Mouse (Mus musculus) forebrain, embryonic 10.5 days (tissue): ENCODE results near the gene AU022252. TPM values are rescaled to one million over a fixed set of nuclear protein-coding genes. Genes with fewer than 3 reads are reported as not detected.

ENCODE experiments used
- DNase-seq: peaks from one replicate; pipeline ENCODE4 v3.0.0-alpha.2; 2017; ENCODE audit warnings: low spot score; ENCODE audit errors: extremely low spot score
- H3K27ac ChIP-seq: fragments of 300-500 bp; sonication (generic); 2 replicates; pipeline ENCODE4 v1.5.1; 2016; ENCODE audit warnings: mild to moderate bottlenecking
- H3K27me3 ChIP-seq: fragments of 300-500 bp; sonication (generic); 2 replicates; pipeline ENCODE4 v1.6.1; 2016; ENCODE audit warnings: mild to moderate bottlenecking; ENCODE audit not compliant: poor library complexity, severe bottlenecking
- H3K36me3 ChIP-seq: fragments of 300-500 bp; sonication (generic); replicated peaks from 2 replicates; pipeline ENCODE4 v1.6.1; 2016; ENCODE audit warnings: mild to moderate bottlenecking, moderate library complexity
- H3K4me1 ChIP-seq: fragments of 300-500 bp; sonication (generic); 2 replicates; pipeline ENCODE4 v1.6.1; 2016
- H3K4me3 ChIP-seq: fragments of 300-500 bp; sonication (generic); 2 replicates; pipeline ENCODE4 v1.5.1; 2016; ENCODE audit warnings: mild to moderate bottlenecking, moderate library complexity
- H3K9me3 ChIP-seq: fragments of 300-500 bp; sonication (generic); 2 replicates; pipeline ENCODE4 v1.6.1; 2016; ENCODE audit warnings: mild to moderate bottlenecking, moderate library complexity
- WGBS: fragments of 180-500 bp; shearing (Covaris S2); methylation state at CpG from one replicate; pipeline ENCODE4 v1.1.7; 2016; 5-methylcytosine and 5-hydroxymethylcytosine counted together
- polyA plus RNA-seq: library from polyadenylated mRNA; unstranded; fragments of >200 nt; fragmentation: Nextera tagmentation; extraction: Ambion mirVana; gene quantifications from 2 replicates; pipeline ENCODE4 v1.2.1, GENCODE M21; 2016

Gene AU022252
- polyA plus RNA-seq, 1 experiment from 2014 or later: 32.7 TPM

DNA sequence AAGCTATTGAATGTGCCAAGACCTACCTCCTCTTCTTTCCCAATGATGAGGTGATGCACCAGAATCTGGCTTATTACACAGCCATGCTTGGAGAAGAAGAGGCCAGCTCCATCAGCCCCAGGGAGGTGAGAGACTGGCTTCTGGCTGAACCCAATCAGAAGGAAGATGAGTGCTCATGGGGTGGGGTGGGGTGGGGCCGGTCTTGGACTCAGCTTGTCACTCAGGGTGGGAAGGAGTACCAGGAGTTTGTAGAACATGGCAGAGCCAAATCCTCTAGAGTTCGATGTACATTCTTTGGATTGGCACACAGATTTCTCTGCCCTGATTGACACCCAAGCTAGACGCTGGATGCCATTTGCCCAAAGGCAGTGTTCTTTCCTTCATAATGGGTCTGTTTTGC lies 6.1 kb upstream of the AU022252 start:
- DNase-seq: no peak
- Histone ChIP-seq H3K4me1 (peaks cover 19% of the 10 kb centered on the region), H3K36me3 (peaks cover 54% of the 10 kb centered on the region), H3K9me3 (no peaks in the 10 kb centered on the region), H3K27ac (no peak overlapping the region), H3K27me3 (peaks cover 4% of the 10 kb centered on the region; the same call in 1 of the 2 replicates), H3K4me3 (no peak overlapping the region)
- WGBS: 76% methylated on average over 3 of the region's 3 CpGs

DNA sequence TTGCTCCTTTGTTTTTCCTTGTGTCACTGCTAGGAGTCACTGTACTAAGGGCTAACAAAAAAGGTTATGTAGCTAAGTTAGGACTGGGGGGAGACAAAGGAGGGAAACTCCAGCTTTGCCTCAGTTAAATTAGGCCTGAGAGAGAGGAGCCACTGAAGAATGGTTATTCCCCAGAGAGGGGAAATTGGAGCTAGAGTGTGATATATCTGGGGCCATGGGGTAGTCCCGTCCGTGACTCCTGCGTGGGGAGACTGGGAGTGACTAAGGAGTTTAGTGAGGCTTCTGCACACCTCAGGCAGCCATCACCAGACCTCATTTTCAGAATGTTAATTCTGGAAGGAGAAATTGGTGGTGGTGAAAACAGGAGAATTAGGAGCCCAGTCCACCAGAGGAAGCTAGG lies 1.8 kb upstream of the AU022252 start:
- Histone ChIP-seq H3K9me3 (no peaks in the 10 kb centered on the region), H3K4me1 (peaks cover 29% of the 10 kb centered on the region), H3K27ac (no peak overlapping the region), H3K27me3 (peaks cover 4% of the 10 kb centered on the region; the same call in 1 of the 2 replicates), H3K36me3 (peaks cover 23% of the 10 kb centered on the region), H3K4me3 (peak overlapping the region; percentile 84; the same call in 1 of the 2 replicates)
- no peak for DNase-seq
- WGBS: 88% methylated on average over 3 of the region's 3 CpGs

DNA sequence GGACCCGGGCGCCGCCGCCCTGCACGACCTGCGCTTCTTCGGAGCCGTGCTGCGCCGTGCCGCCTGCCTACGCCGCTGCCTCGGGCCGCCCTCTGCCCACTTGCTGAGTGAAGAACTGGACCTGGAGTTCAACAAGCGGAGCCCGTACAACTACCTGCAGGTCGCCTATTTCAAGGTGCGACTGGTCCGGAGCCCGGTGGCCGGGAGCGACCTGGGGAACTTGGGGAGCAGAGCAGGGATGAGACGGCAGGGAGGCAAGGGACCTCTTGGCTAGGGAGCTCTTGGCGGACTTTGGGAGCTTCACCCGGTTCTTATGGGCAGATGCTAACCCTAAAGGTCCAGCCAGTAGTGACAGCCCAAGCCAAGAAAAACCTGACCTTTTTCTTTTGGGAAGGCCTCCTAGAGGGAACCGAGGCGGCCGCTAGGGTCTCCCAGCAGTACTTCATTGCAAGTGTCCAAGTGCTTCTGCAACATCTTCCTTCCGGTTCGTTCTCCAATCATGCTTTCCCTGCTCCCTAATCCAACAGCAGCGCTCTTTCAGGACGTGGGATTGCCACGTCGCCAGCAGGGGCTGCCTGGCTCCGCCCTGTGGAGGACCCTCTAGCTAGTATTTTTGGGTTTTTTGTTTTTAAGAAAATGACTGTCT lies 867 bp upstream of the AU022252 start:
- peak; percentile 69 for DNase-seq
- Histone ChIP-seq H3K4me3 (peak overlapping the region; percentile 84), H3K4me1 (peaks cover 25% of the 10 kb centered on the region), H3K9me3 (no peaks in the 10 kb centered on the region), H3K27ac (peak overlapping the region; percentile 83), H3K36me3 (peaks cover 26% of the 10 kb centered on the region), H3K27me3 (peaks cover 4% of the 10 kb centered on the region; the same call in 1 of the 2 replicates)
- WGBS: under 1% methylated on average over 36 of the region's 36 CpGs

DNA sequence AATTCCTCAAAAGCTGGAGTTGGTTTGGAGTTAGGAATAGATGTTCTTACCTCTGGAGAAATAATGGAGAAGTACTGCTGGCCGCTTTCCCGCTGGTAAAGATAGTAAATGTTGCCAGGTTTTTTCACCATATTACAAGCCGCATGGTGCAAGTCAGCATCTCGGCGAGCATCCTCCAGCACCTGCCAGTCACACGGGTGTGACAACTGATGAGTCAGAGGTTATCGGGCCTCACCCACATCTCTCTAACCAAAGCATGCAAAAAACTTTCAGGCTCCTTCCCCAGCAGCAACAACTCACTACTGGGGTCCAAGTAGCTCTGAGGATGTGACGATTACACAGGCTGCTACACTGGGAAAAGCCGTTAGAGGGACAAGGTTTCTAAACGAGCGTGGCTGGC lies 5.8 kb downstream of the AU022252 start:
- Histone ChIP-seq H3K27me3 (no peaks in the 10 kb centered on the region), H3K9me3 (no peaks in the 10 kb centered on the region), H3K27ac (no peak overlapping the region), H3K36me3 (peaks cover 58% of the 10 kb centered on the region), H3K4me1 (peaks cover 5% of the 10 kb centered on the region), H3K4me3 (no peak overlapping the region)
- 94% methylated on average over 11 of the region's 11 CpGs for WGBS
- no peak for DNase-seq

DNA sequence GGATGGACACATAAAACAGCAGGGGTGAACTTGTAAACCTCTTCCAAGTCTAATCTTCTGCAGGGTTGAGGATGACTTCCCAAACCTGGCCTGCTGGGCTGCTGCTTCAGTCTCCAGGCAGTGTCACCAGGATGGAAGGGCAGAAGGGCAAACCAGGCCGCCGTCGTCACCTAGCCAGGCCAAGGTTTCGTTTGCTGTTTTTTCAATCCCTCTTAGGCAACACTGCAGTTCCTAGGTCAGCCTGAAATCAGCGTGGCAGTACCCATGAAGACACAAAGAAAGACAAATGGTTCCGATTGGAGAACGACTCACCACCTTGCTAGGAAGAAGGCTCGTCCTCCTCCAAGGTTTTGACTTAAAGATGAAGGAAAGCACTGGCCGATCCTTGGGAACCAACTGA lies 6.8 kb downstream of the AU022252 start:
- Histone ChIP-seq H3K9me3 (no peaks in the 10 kb centered on the region), H3K4me1 (no peaks in the 10 kb centered on the region), H3K4me3 (no peak overlapping the region), H3K27me3 (no peaks in the 10 kb centered on the region), H3K36me3 (peaks cover 58% of the 10 kb centered on the region), H3K27ac (no peak overlapping the region)
- 93% methylated on average over 9 of the region's 9 CpGs for WGBS
- no peak for DNase-seq

DNA sequence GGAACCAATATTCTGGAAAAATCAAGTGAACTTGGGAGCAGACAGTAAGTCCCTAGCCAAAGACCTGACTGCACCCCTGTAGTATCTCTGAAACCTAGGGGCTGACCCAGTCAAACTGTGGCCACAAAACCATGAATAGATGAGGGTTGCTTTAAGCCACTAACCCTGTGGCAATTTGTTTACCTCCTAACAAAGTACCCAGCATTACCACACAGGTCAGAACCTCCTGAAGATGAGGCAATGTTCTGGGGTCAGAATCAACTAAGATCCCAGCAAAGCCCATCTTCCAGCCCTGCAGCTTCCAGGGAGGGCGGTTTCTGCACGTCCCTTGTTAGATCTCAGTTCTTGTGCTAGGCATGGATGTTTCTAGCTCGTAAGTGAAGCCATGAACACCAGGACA lies 8.0 kb downstream of the AU022252 start:
- Histone ChIP-seq H3K4me1 (no peaks in the 10 kb centered on the region), H3K27me3 (no peaks in the 10 kb centered on the region), H3K4me3 (no peak overlapping the region), H3K36me3 (peaks cover 56% of the 10 kb centered on the region), H3K27ac (no peak overlapping the region), H3K9me3 (no peaks in the 10 kb centered on the region)
- no peak for DNase-seq
- WGBS: 92% methylated on average over 3 of the region's 3 CpGs

DNA sequence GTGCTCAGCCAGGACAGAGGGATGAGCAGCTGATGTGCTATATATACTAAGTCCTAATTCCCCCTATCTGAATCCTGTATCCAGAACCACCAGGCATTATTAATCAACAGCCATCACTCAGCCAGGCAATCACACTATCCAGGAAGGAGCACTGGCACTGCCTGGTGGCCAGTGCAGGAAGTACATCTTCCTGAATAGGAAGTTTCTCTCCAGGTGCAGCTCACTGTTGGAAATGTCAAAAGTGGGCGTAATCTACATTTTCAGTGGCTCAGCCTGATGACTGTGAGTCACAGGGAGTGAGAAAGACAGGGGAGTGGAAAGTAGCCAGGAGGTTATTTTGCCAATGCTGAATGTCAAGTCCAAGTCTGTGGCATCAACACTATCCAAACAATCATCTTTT lies 8.8 kb downstream of the AU022252 start:
- H3K36me3 ChIP-seq: peaks cover 54% of the 10 kb centered on the region
- no peak overlapping the region for H3K27ac ChIP-seq
- H3K9me3 ChIP-seq: no peaks in the 10 kb centered on the region
- 89% methylated on average over 1 of the region's 1 CpGs for WGBS
- peaks cover 1% of the 10 kb centered on the region; the same call in 1 of the 2 replicates for H3K4me1 ChIP-seq
- H3K27me3 ChIP-seq: no peaks in the 10 kb centered on the region
- H3K4me3 ChIP-seq: no peak overlapping the region
- peak; percentile 35 for DNase-seq

DNA sequence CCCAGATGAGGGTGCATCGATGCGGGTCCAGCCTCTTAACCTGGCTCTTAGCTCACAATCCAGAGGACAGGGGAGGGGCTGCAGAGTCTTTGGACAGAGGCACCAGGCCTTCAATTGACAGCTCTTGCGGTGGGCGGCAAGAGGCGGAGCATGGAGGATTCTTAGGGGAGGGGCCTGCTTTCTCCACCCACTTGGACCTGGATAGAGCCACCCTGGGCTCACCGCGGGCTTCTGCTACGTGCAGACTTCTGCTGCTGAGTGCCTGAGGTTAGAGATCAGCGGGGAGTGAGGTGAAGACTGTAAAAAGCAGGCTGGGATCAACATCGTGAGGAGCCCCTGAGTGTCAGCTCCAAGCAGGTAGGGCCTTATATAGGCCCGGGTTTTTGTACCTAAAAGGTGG lies 14.3 kb downstream of the AU022252 start, which contains the start of gene Tmem269:
Gene Tmem269 (minus strand): TSS at position 49 of the 400 bp plus-strand sequence.
- no peak within 1 kb of the TSS for H3K27ac ChIP-seq

DNA sequence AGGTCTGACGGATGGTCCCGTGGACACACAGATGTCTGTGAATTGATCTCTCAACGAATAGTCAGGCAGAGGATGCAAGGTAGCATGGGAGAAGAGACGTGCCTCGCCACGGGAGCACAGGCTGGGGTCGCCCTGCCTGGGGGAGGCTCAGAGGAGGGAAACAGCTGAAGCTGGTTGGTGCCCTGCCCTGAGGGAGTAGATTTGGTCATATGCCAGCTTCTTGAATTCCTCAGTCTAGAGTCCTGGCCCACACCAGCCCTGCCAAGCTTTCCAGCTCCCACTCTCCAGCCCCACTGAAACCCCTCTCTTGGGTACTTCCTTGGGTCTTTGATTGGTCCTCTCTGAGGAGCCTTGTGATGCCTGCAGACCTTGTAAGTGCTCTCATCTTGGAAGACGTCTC lies 15.8 kb downstream of the AU022252 start:
- no peak overlapping the region for H3K27ac ChIP-seq
- H3K27me3 ChIP-seq: peaks cover 4% of the 10 kb centered on the region; the same call in 1 of the 2 replicates
- peaks cover 13% of the 10 kb centered on the region for H3K4me1 ChIP-seq
- WGBS: 88% methylated on average over 8 of the region's 8 CpGs
- H3K4me3 ChIP-seq: no peak overlapping the region
- H3K9me3 ChIP-seq: no peaks in the 10 kb centered on the region
- H3K36me3 ChIP-seq: no peaks in the 10 kb centered on the region
- no peak for DNase-seq

More for the DNA sequence above, 14.3 kb downstream of the AU022252 start, which contains the start of gene Tmem269:
- 0 out of 2 replicates have a peak within 1 kb of the TSS, but pooled peaks have one; percentile 3 for H3K4me3 ChIP-seq
- H3K27me3 ChIP-seq: peaks cover 4% of the 10 kb centered on the region; the same call in 1 of the 2 replicates
- no peaks in the 10 kb centered on the region for H3K9me3 ChIP-seq
- WGBS: 10% methylated on average over 11 of the region's 11 CpGs
- DNase-seq: no peak
- peaks cover 13% of the 10 kb centered on the region for H3K4me1 ChIP-seq
- H3K36me3 ChIP-seq: 0 out of 2 replicates have a peak, but pooled peaks cover 3% of the 10 kb centered on the region

DNA sequence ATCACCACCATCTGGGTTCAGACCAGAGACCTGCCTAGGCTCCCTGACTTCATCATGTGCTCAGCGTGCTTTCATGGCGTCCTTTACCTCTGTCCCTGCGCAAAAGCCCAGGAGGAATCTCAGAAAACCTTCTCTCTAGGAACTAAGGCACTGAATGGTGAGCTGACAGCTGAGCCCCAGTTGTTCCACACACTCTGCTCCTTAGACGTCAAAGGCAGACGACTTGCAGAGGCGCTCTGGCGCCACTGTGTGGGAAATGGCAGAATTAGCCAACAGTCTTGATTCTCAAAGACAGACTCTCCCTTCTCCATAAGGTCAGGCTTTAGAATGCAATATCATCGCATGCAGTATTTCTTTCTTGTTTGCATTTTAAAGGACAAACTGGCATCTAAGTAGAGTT lies 27.8 kb downstream of the AU022252 start:
- peaks cover 17% of the 10 kb centered on the region for H3K36me3 ChIP-seq
- no peak overlapping the region for H3K4me3 ChIP-seq
- no peaks in the 10 kb centered on the region for H3K9me3 ChIP-seq
- H3K27me3 ChIP-seq: no peaks in the 10 kb centered on the region
- peaks cover 7% of the 10 kb centered on the region; the same call in 1 of the 2 replicates for H3K4me1 ChIP-seq
- peak; percentile 53 for DNase-seq
- 17% methylated on average over 8 of the region's 8 CpGs for whole genome bisulfite sequencing
- H3K27ac ChIP-seq: no peak overlapping the region

DNA sequence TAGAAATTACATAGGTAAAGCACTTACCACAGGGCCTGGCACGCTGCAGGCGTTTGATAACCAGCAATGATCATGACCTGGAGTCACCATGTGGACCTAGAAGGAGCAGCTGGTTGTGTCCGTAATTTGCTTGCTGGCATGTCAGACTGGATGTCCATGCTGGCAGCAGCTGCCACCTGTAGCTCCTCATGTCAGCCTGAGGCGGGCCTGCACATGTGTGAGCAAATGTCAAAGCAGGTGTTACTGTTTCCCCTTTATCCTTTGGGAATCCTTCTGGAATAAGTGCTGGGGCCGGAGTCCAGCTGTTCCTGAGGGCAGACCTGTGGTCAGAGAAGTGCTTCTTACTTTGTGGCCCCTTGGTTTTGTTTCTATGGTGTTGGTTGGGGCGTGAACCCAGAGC lies 34.4 kb downstream of the AU022252 start:
- Histone ChIP-seq H3K4me3 (no peak overlapping the region), H3K36me3 (peaks cover 28% of the 10 kb centered on the region), H3K9me3 (no peaks in the 10 kb centered on the region), H3K27ac (no peak overlapping the region), H3K4me1 (peaks cover 35% of the 10 kb centered on the region), H3K27me3 (no peaks in the 10 kb centered on the region)
- no peak for DNase-seq
- WGBS: 93% methylated on average over 6 of the region's 6 CpGs

DNA sequence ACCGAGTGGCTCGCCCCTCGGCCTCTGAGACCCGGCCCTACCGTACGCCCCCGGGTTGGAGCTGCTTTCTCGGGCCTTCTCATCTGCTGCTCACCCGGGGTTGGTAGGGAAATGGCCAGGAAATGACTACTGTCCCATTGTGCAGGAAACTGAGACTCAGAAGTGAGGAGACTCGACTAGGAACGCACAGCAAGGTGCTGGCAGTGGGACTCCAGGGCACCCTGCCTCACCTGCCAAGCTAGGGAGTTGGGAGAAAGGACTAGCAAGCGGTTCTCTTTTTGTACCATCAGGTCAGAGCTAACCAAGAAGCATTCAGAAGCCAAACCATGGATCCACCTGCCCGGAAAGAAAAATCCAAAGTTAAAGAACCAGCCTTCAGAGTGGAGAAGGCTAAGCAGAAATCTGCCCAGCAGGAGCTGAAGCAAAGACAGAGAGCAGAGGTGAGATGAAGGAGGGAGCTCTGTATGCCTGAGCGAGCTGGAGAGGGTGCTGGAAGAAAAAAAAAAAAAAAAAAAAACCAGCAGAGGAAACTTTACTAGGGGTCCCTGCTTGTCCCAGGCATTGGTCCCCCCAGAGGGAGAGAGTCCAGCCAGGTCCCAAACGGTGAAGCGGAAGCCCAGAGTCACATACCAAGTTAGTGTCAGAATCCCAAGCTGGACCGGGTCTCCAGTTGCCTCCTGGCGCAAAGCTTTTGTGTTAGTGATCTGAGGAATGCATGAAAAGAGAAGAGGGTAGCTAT lies 36.8 kb downstream of the AU022252 start:
- H3K27me3 ChIP-seq: no peaks in the 10 kb centered on the region
- H3K9me3 ChIP-seq: no peaks in the 10 kb centered on the region
- WGBS: 7% methylated on average over 18 of the region's 18 CpGs
- H3K4me3 ChIP-seq: peak overlapping the region; percentile 84
- peaks cover 35% of the 10 kb centered on the region for H3K4me1 ChIP-seq
- DNase-seq: no peak
- H3K27ac ChIP-seq: peak overlapping the region; percentile 93
- H3K36me3 ChIP-seq: peaks cover 14% of the 10 kb centered on the region
